ENCODE assay signal across 8 mouse cellular contexts in genomic region chr6:83507168-83507546, GRCm38 (mm10). TPM values are rescaled to one million over a fixed set of nuclear protein-coding genes. Genes with fewer than 3 reads are reported as not detected.
DNase-seq lines count a peak whose midpoint lies in the region; ATAC-seq and TF ChIP-seq lines count a peak whose summit lies in the region.

No protein-coding gene starts in this region.

- no peak for TF ChIP-seq CTCF in small intestine, adult 2 months (IDR thresholded peaks at IDR 0.05; ENCODE audit: extremely low read depth, insufficient read length, insufficient replicate concordance, low read depth, low read length)

- H3K9ac ChIP-seq in limb, embryonic 12.5 days (replicated peaks): peak overlapping the region; percentile 23

- no peak for DNase-seq in frontal cortex, postnatal 10 days (ENCODE audit: low spot score in 2 of 2)
- no peak for DNase-seq in urinary bladder, postnatal 4 days (ENCODE audit: low spot score in 2 of 2)
- no peak for DNase-seq in retina, postnatal 1 day

- H3K9me3 ChIP-seq in megakaryocyte, embryonic 14.5 days: no peaks in the 10 kb centered on the region
- H3K9me3 ChIP-seq in limb, embryonic 12.5 days: no peaks in the 10 kb centered on the region

- TF ChIP-seq POLR2A in small intestine, adult 2 months (IDR thresholded peaks at IDR 0.05; ENCODE audit: low read depth, low read length): no peak

- 29% methylated on average over 6 of the region's 6 CpGs for WGBS in limb, embryonic 12.5 days
- WGBS in small intestine, adult 2 months: 8% methylated on average over 6 of the region's 6 CpGs

- peak overlapping the region; percentile 72 for H3K4me2 ChIP-seq in limb, embryonic 12.5 days

- peak overlapping the region; percentile 97 for H3K27ac ChIP-seq in limb, embryonic 12.5 days
- peak overlapping the region; percentile 36 for H3K27ac ChIP-seq in small intestine, adult 2 months (ENCODE audit: insufficient read depth, low read depth, low read length)

- no peak for ATAC-seq in megakaryocyte, adult 5-6 weeks (ENCODE audit: poor library complexity, severe bottlenecking)
- peak; percentile 40 for ATAC-seq in erythroid progenitor cell, adult 5-6 weeks (replicated peaks; ENCODE audit: low FRiP score, poor library complexity, severe bottlenecking)
- ATAC-seq in limb, embryonic 12.5 days (ENCODE audit: insufficient number of reproducible peaks, insufficient read depth, low FRiP score, low TSS enrichment, low read depth): no peak; the same call in 1 of the 2 replicates

- peaks cover 8% of the 10 kb centered on the region for H3K36me3 ChIP-seq in megakaryocyte, embryonic 14.5 days (replicated peaks; ENCODE audit: low read length)
- no peaks in the 10 kb centered on the region for H3K36me3 ChIP-seq in limb, embryonic 12.5 days
- no peaks in the 10 kb centered on the region for H3K36me3 ChIP-seq in small intestine, adult 2 months (ENCODE audit: control insufficient read depth, insufficient read depth, low read length)

- peaks cover 56% of the 10 kb centered on the region for H3K4me1 ChIP-seq in megakaryocyte, embryonic 14.5 days
- H3K4me1 ChIP-seq in limb, embryonic 12.5 days (replicated peaks): peaks cover 14% of the 10 kb centered on the region
- H3K4me1 ChIP-seq in small intestine, adult 2 months (ENCODE audit: control insufficient read depth, insufficient read depth, insufficient read length, low read length): peaks cover 5% of the 10 kb centered on the region; the same call in 1 of the 2 replicates

- H3K27me3 ChIP-seq in megakaryocyte, embryonic 14.5 days (replicated peaks): no peaks in the 10 kb centered on the region
- H3K27me3 ChIP-seq in limb, embryonic 12.5 days: no peaks in the 10 kb centered on the region
- H3K27me3 ChIP-seq in small intestine, adult 2 months (ENCODE audit: control insufficient read depth, insufficient read depth, low read length): no peaks in the 10 kb centered on the region

- H3K4me3 ChIP-seq in megakaryocyte, embryonic 14.5 days (replicated peaks): peak overlapping the region; percentile 93
- peak overlapping the region; percentile 81 for H3K4me3 ChIP-seq in limb, embryonic 12.5 days (replicated peaks)
- H3K4me3 ChIP-seq in small intestine, adult 2 months (ENCODE audit: low read depth, low read length): 0 out of 2 replicates have a peak overlapping the region, but pooled peaks have one; percentile 3

RNA-seq across cellular contexts. Expression of gene Dguok, which starts 0.4 kb away (rescaled TPM):
- 8.7 and 10.8 TPM in 2 replicates for polyA plus RNA-seq in megakaryocyte, embryonic 14.5 days (2012; ENCODE audit: insufficient read depth, low replicate concordance)
- total RNA-seq in megakaryocyte, adult 5-6 weeks (2015): 39.1 and 55.5 TPM in 2 replicates
- 33.3 and 34.4 TPM in 2 replicates for total RNA-seq in megakaryocyte, adult 5-6 weeks (2017)
- 26.0 and 58.4 TPM in 2 replicates for total RNA-seq in erythroid progenitor cell, adult 5-6 weeks (2015; ENCODE audit: low replicate concordance)
- total RNA-seq in erythroid progenitor cell, adult 5-6 weeks (2017; ENCODE audit: low replicate concordance): 25.1 and 27.7 TPM in 2 replicates
- polyA plus RNA-seq in limb, embryonic 12.5 days (2016; fragmentation: Nextera tagmentation; extraction: Ambion mirVana): 77.8 and 82.5 TPM in 2 replicates
- 12.4 and 19.7 TPM in 2 replicates for polyA plus RNA-seq in small intestine, adult 2 months (2012; rRNA removed)

RNA-seq across cellular contexts. Expression of gene Actg2, which starts 28.9 kb away (rescaled TPM):
- polyA plus RNA-seq in megakaryocyte, embryonic 14.5 days (2012; ENCODE audit: insufficient read depth, low replicate concordance): not detected in 2 replicates
- not detected in 2 replicates for total RNA-seq in megakaryocyte, adult 5-6 weeks (2015)
- total RNA-seq in megakaryocyte, adult 5-6 weeks (2017): not detected in 2 replicates
- total RNA-seq in erythroid progenitor cell, adult 5-6 weeks (2015; ENCODE audit: low replicate concordance): not detected in 2 replicates
- total RNA-seq in erythroid progenitor cell, adult 5-6 weeks (2017; ENCODE audit: low replicate concordance): not detected in 2 replicates
- polyA plus RNA-seq in limb, embryonic 12.5 days (2016; fragmentation: Nextera tagmentation; extraction: Ambion mirVana): 1.2 and 1.4 TPM in 2 replicates
- 316 and 353 TPM in 2 replicates for polyA plus RNA-seq in small intestine, adult 2 months (2012; rRNA removed)

RNA-seq across cellular contexts. Expression of gene Tet3, which starts 48.3 kb away (rescaled TPM):
- polyA plus RNA-seq in megakaryocyte, embryonic 14.5 days (2012; ENCODE audit: insufficient read depth, low replicate concordance): 10.6 and 12.2 TPM in 2 replicates
- total RNA-seq in megakaryocyte, adult 5-6 weeks (2015): 36.1 and 36.2 TPM in 2 replicates
- 15.8 and 23.1 TPM in 2 replicates for total RNA-seq in megakaryocyte, adult 5-6 weeks (2017)
- 33.5 and 46.5 TPM in 2 replicates for total RNA-seq in erythroid progenitor cell, adult 5-6 weeks (2015; ENCODE audit: low replicate concordance)
- total RNA-seq in erythroid progenitor cell, adult 5-6 weeks (2017; ENCODE audit: low replicate concordance): 28.2 and 32.9 TPM in 2 replicates
- polyA plus RNA-seq in limb, embryonic 12.5 days (2016; fragmentation: Nextera tagmentation; extraction: Ambion mirVana): 36.0 and 38.6 TPM in 2 replicates
- polyA plus RNA-seq in small intestine, adult 2 months (2012; rRNA removed): 9.0 and 15.4 TPM in 2 replicates

Comparison
In these comparisons a context has a peak if more than half of its experiments do, and no peak if none do; other contexts are left out.
1. H3K4me3 ChIP-seq: peak in every context shown above with its lines; median percentile 93 in megakaryocyte, embryonic 14.5 days; 81 in limb, embryonic 12.5 days; 3 in small intestine, adult 2 months.
2. RNA of gene Actg2, which starts 28.9 kb away (polyA plus RNA-seq): 316 to 353 TPM in small intestine, adult 2 months; 1.2 to 1.4 TPM in limb, embryonic 12.5 days and not detected in megakaryocyte, embryonic 14.5 days; every median in the first group is over 100 times any median in the second.